Mouse (Mus musculus) kidney, postnatal 25 days (tissue): Measurements from ENCODE around the gene Gm20695.

Experiments used
- DNase-seq, 2 experiments: peaks; one replicate each; pipeline ENCODE4 v3.0.0; 2021; ENCODE audit warnings: mixed read lengths in 2 of 2

Gm20695 gene

DNA sequence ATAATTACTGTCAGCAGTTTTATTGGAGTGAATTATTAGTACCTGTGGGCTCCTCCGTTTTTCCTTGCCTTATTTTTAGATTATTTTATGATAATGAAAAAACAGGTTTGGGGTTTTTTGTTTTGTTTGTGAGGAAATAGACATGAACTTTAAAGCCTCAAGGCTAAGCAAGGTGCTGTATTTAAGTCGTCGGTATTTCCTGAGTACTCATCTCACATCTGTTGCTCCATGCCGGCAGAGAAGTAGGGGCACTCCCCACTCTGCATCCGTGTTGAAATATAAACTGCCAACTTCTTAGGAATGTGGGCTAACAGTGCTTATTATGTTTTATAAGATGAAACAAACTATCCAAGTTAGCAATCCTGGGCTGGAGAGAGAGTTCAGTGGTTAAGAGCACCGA lies 11.6 kb downstream of the Gm20695 start:
- no peak for DNase-seq

DNA sequence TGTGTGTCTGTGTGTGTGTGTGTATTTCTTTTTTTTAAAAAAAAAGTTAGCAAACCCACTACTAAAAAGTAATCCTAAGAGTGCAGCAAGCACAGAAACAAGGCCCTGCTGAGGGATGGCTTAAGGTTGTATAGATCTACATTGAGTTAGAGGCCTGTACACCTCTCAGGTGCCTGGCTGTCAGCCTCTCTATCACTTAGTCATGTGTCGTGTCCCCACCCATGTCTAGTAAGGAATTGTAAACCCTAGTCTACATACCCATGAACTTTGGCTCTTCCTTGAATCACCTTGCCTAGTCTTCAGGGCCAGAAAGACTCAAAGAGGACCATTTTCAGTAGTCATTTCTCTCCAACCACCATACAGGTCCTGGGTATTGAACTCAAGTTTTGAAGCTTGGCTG lies 12.1 kb downstream of the Gm20695 start:
- DNase-seq, result no peak

DNA sequence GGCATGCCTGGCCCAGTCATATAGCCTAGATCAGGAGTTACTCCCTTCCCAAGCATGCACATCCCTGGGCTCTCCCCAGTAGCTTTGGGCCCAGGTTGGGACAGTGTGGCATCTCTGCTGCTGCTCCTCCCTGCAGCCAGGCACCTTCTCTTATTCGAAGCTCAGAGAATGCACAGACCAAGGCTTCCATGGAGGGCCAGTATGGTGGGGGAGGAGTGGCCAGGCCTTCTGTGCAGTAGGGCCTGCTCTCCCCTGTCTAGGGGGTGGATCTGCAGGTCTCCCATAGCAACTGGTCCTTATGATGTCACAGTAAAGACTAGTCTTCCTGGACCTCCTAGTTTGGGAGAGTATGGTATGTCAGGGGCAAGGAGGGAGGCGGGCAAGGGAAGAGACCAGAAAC lies 23.0 kb downstream of the Gm20695 start:
- no peak for DNase-seq

DNA sequence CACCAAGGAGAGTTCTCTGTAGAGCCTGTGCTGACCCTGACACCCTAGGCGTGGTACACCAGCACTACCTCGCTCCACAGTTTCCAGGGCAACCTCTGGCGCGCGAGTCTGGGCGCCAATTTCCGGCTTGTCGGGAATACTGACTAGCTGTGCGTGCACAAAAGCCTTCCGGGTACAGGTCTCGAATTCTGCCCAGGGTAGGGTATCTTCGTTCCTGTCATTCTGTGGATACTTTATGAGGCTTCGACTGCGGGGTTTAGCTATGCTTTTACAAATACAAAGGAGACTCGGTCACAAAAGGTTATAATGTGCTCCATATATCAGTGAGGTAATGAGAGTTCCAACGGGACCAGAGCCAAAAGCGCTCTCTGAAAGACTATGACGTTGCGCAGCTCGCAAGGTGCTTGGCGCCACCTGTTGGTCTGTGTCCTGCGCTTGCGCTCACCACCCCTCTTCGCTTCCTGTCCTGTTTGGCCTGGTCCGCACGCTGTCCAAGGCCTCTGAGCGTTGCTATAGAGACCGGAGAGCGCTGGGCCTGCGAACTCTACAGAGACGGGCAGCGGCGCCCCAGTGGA lies 24.2 kb downstream of the Gm20695 start, which contains the start of the genes 1700037C18Rik and Cluap1:
TSS of gene 1700037C18Rik (minus strand) at position 153 of the 575 bp plus-strand sequence.
TSS of gene Cluap1 (plus strand) at position 265 of the 575 bp plus-strand sequence.
- peak; percentile 97 to 98 for DNase-seq

DNA sequence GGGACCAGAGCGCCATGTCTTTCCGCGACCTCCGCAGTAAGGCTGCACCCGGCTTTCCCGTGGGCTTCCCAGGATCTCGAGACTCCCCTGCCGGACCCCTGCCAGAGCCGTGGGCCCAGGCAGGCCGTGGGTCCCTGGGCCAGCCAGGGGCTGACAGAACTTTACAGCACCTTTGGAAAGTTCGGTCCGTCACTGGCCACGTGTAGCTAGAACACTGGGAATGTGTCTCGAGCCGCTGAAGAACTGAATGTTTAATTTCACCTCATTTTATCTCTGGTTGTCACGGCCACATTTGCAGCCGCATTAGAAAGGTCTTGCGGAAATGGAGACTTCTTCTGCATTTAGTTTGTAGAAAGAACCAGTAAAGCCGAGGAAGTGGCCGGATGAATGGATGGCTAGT lies 24.7 kb downstream of the Gm20695 start:
- DNase-seq, result no peak

DNA sequence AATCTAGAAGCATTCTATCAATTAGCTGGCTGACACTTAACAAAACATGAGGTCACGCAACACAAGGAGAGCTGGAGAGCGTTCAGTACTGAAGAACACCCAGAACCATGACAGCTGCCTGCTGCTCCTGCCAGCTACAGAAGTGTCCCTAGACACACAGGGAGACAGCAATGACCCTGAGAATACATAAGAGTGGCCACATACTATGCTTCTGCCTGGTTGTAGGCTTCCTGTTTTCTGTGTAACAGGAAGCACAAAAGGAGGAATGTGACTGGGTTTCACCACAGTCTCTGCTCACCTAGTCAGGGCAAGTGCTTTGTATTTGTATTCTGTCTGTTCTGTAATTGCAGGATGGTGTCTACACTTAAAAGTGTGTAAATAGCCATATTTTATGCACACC lies 36.3 kb downstream of the Gm20695 start:
- no peak for DNase-seq

DNA sequence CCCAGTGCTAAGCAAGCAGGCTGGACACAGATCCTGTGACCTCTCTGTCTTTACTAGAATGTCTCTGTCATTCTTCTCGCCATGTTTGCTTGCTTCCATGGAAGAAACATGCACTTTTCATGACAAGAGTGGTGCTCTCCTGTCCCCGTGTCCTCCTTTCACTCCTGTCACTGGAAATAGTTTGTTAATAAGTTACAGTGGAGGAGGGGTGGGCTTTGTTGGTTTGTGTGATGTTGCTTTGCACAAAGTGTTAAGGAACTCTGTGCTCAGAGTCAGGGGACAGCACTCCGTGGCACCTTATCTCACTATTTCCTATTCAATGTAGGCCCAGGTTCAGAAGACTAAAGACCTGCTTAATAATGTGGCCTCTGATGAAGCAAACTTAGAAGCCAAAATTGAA lies 39.1 kb downstream of the Gm20695 start:
- DNase-seq, result no peak

DNA sequence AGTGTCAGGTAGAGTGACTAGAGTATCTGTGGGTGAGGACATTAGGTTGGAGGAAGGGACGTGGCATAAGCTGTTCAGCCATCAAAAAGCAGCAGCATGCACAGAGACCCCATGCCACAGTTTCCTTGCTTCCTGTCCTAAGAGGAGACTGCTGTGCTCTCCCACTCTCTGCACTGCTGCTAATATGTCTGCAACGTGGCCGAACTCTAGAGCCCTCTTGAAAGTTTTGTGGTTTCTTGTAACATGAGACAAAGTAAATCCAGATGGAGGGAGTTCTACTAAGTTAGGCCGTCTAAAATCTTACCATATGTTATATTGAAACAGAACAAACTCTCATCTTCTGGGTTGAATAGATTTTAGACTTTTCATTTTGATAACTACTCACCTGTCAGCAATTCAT lies 39.5 kb downstream of the Gm20695 start:
- no peak for DNase-seq

DNA sequence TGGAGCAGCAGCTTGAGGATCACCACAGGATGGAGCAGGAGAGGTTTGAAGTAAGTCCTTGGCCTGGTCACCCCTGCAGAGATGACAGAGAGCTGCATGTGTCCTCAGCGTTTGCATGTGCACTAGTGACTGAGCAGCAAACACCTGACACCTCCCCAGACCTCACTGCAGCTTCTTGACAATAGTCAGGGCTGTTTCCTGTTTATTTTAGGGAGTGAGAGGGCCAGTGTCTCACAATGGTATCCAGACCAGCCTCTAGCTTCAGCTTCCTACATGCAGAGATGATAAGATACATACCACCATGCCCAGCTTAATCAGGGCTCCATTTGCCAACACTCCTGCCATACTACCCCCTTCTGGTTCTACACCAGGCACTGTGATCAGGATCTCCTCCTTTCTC lies 44.1 kb downstream of the Gm20695 start:
- DNase-seq, result no peak

DNA sequence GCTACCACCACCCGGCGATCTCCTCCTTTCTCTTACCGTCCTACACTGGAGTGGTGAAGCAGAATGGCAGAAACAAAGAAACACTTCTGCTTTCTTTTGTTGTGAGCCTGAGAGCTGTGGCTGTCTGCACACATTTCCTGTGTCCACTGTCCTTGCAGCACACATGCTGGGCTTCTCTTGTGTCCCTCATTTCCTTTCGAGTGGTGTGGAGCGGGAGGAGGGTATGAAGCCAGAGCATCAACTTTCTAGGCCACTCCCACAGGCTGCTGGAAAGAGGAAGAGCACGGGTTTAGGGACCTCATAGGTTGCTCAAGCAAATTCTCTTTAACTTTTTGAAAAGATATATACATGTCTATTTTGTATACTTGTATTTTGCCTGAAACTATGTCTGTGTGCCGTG lies 44.7 kb downstream of the Gm20695 start:
- no peak for DNase-seq

DNA sequence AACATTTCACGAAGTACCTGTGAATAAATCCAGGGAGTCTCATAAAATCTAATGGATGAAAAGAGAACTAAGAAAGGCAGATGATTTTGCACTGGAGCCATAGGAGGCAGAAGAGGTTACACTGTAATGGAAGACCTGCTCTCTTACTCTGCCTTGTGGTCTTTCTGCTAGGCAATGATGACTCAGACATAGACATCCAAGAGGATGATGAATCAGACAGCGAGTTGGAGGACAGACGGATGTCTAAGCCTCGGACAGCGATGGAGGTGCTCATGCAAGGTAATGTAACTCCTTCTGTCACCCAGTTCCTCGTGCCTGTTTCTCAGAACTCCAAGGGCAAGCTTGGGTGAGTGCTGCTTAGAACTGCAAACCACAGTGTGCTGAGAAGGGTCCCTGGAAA lies 49.1 kb downstream of the Gm20695 start:
- DNase-seq, result no peak

DNA sequence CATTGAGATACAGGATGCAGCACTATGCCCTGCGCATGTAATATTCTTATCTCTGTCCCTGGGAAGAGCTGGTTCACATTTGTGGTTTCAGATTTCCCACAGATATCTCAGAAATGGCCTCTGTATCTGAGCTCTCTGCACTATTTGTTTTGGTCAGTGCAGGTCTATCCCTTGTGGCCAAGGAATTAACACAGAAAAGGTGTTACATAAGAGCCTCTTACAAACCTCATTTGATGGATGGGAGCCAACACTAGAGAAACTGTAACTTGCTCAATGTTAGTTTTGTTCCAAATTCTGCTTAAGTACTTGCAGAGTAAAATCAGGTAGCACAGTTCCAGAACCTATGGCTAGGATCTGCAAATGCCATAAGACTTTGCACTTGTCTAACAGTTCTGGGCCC lies 49.6 kb downstream of the Gm20695 start:
- peak in 1 of 2 experiments; percentile 7 for DNase-seq

DNA sequence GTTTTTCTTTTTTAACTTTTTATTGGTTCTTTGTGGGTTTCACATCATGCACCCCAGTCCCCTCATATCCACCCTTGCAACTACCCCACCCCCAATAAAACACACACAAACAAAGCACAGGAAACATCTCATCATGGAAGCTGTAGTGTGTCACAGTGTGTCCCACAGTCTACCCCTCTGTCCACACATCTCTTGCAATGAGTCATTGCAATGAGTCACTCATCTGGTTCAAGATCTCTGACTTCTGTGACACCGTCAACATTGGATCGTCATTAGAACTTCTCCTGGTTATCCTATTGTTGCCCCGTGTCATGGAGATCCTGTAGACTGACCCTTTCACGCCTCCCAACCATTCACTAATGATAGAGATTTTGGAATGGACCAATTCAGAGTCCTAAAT lies 50.3 kb downstream of the Gm20695 start:
- DNase-seq, result no peak

DNA sequence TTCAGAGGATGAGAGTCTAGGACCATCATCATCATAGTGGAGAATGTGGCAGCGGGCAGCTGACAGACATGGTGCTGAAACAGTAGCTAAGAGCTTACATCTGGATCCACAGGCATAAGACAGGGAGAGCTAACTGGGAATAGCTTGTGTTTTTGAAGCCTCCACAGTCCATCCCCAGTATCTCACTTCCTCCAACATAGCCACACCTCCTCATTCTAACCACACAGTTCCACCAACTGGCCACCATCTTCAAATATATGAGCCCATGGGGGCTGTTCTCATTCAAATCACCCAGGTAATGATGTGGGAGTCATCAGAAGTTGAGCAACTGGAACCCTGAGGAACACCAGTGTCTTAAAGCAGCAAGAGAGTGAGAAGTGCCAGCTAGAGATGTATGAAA lies 66.7 kb downstream of the Gm20695 start:
- no peak for DNase-seq

DNA sequence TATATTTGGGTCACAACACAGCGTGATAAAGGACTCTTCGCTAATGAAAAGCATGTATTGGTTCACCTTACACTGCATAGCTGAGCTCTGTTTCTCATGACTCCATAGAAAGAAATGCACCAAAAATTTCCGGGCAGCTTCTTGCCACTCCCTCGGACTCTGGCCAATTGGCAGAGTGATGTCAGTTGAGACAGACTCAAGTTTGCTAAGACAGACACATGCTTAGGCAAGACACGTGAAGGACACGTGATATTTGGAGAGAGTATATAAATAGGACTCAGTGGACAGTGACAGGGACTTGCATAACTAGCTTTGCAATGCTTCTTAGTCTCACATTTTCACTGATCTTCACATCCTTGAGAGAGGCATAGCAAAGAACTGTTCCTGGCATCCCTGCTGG lies 71.9 kb downstream of the Gm20695 start:
- DNase-seq, result no peak

DNA sequence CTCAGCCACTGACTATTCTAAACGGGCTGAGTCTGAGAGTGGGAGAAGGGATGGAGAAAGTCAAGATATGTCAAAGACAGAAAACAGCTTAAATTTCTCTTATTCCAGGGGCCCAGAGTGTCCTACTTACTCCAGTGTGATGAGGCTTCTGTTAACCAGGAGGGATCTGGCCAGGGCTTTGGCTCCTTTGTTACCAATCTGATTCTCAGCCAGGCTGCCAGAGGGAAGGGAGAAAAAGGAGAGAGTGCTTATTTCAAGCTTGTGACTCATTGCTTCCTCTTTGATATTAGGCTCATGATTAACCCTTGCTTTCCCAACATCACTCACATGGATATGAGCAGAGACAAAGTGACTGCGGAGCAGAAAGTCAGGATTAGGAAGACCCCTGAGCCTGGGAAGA lies 74.8 kb downstream of the Gm20695 start:
- no peak for DNase-seq

DNA sequence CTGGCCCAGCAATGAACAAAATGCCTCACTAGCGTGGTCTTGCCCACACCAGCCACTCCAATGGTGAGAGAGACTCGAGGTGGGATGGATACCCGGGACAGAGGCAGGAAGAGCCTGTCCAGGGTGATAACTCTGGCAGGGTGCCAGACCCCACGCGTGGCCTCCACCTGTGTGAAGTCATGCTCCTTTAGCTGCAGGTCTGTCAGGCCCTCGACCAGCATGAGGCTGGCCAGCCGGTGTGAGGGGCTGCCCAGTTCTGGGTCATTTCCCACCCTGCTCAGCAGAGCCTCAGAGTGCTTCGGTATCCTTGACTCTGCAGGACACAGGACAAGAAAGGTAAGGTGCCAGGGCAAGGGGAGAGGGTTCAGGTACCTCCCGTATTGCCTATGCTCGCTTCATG lies 80.5 kb downstream of the Gm20695 start:
- peak in 1 of 2 experiments; percentile 17 for DNase-seq

DNA sequence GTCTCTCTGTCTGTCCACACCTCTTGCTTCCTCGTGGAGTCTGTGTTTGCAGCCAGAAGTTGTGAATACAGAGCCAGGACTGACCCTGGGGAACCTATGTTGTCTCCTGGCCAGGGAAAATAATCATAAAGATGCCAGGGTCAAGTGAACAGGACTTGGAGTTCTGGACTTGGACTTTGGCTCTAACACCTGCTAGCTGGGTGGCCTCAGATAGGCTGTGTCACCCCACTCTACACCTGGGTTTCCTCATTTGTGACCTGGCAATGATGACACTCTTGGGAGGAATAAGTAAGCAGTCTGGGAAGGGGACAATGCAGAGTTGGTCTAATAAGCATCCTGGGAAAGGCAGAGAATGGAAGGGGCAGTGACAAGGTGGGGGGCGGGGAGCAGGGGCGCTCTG lies 81.1 kb downstream of the Gm20695 start:
- DNase-seq, result no peak
